Mouse (Mus musculus) midbrain, embryonic 10.5 days (tissue): Measurements from ENCODE around the gene Megf8. TPM values are rescaled to one million over a fixed set of nuclear protein-coding genes. Genes with fewer than 3 reads are reported as not detected.

ENCODE experiments used
- DNase-seq: peaks from one replicate; pipeline ENCODE4 v3.0.0-alpha.2; 2017; ENCODE audit warnings: low spot score
- H3K27ac ChIP-seq: fragments of 300-500 bp; sonication (generic); replicated peaks from 2 replicates; pipeline ENCODE4 v1.5.1; 2016; ENCODE audit warnings: mild to moderate bottlenecking
- H3K27me3 ChIP-seq: fragments of 300-500 bp; sonication (generic); 2 replicates; pipeline ENCODE4 v1.6.1; 2016; ENCODE audit warnings: low read depth, mild to moderate bottlenecking; ENCODE audit not compliant: poor library complexity, severe bottlenecking
- H3K36me3 ChIP-seq: fragments of 300-500 bp; sonication (generic); 2 replicates; pipeline ENCODE4 v1.6.1; 2016; ENCODE audit warnings: mild to moderate bottlenecking, moderate library complexity
- H3K4me1 ChIP-seq: fragments of 300-500 bp; sonication (generic); 2 replicates; pipeline ENCODE4 v1.6.1; 2016
- H3K4me3 ChIP-seq: fragments of 300-500 bp; sonication (generic); 2 replicates; pipeline ENCODE4 v1.5.1; 2016; ENCODE audit warnings: mild to moderate bottlenecking, moderate library complexity
- H3K9me3 ChIP-seq: fragments of 300-500 bp; sonication (generic); replicated peaks from 2 replicates; pipeline ENCODE4 v1.6.1; 2016; ENCODE audit warnings: mild to moderate bottlenecking
- WGBS: fragments of 180-500 bp; shearing (Covaris S2); methylation state at CpG from one replicate; pipeline ENCODE4 v1.1.7; 2016; 5-methylcytosine and 5-hydroxymethylcytosine counted together
- polyA plus RNA-seq: library from polyadenylated mRNA; unstranded; fragments of >200 nt; fragmentation: Nextera tagmentation; extraction: Ambion mirVana; gene quantifications from 2 replicates; pipeline ENCODE4 v1.2.1, GENCODE M21; 2016

The Megf8 gene
- polyA plus RNA-seq, 1 experiment from 2014 or later = 13.9 TPM

GRCm38 (mm10) chr7:25281734-25282601, 35.0 kb upstream of the Megf8 start:
- peak; percentile 97 for DNase-seq
- 1% methylated on average over 74 of the region's 108 CpGs for WGBS
- H3K4me1 ChIP-seq = peaks cover 74% of the 10 kb centered on the region

DNA sequence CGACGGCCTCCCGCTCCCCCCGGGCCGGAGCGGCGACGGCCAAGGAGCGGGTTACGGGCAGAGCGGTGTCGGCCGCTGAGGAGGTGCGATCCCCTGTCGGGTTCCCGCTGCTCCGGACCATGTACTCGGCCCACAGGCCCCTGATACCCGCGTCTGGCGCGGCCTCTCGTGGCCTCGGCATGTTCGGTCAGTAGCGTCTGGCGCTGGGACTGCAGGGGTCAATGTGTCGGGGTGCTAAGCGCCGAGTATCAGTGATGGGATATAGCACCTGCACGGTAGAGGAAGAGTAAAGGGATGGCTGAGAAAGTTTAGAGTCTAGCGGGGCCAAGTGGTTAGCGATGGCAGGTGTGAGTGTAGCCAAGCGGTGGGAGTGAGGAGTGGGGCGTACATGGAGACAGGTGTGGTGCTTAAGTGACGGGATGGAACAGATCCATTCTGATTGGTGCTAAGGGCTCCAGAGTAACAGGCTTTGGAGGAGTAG, 34.2 kb upstream of the Megf8 start:
- WGBS = 1% methylated on average over 32 of the region's 36 CpGs
- H3K27me3 ChIP-seq = no peaks in the 10 kb centered on the region
- peak overlapping the region; percentile 97 for H3K27ac ChIP-seq
- H3K9me3 ChIP-seq = no peaks in the 10 kb centered on the region
- peak; percentile 75 for DNase-seq
- H3K4me3 ChIP-seq = peak overlapping the region; percentile 86
- peaks cover 36% of the 10 kb centered on the region for H3K36me3 ChIP-seq
- H3K4me1 ChIP-seq = peaks cover 67% of the 10 kb centered on the region

More at GRCm38 (mm10) chr7:25281734-25282601, 35.0 kb upstream of the Megf8 start:
- H3K27ac ChIP-seq = peak overlapping the region; percentile 97
- H3K4me3 ChIP-seq = peak overlapping the region; percentile 86
- no peaks in the 10 kb centered on the region for H3K27me3 ChIP-seq
- peaks cover 28% of the 10 kb centered on the region for H3K36me3 ChIP-seq
- H3K9me3 ChIP-seq = no peaks in the 10 kb centered on the region

- Histone ChIP-seq H3K4me3 (peak overlapping the region; percentile 86), H3K27me3 (no peaks in the 10 kb centered on the region), H3K27ac (peak overlapping the region; percentile 97), H3K9me3 (no peaks in the 10 kb centered on the region), H3K4me1 (peaks cover 59% of the 10 kb centered on the region), H3K36me3 (peaks cover 45% of the 10 kb centered on the region)
- 42% methylated on average over 5 of the region's 5 CpGs for WGBS
- DNase-seq = no peak
Measured at GRCm38 (mm10) chr7:25283637-25284036, 33.3 kb upstream of the Megf8 start.

GRCm38 (mm10) chr7:25284171-25284570, 32.8 kb upstream of the Megf8 start:
- no peak for DNase-seq
- Histone ChIP-seq H3K9me3 (peaks cover 4% of the 10 kb centered on the region; the same call in 1 of the 2 replicates), H3K4me1 (peaks cover 54% of the 10 kb centered on the region), H3K27ac (peak overlapping the region; percentile 97; the same call in 1 of the 2 replicates), H3K36me3 (peaks cover 50% of the 10 kb centered on the region), H3K4me3 (peak overlapping the region; percentile 86), H3K27me3 (no peaks in the 10 kb centered on the region)
- WGBS = 91% methylated on average over 2 of the region's 2 CpGs

- peaks cover 48% of the 10 kb centered on the region for H3K4me1 ChIP-seq
- DNase-seq = no peak
- 91% methylated on average over 5 of the region's 5 CpGs for WGBS
- H3K36me3 ChIP-seq = peaks cover 56% of the 10 kb centered on the region
- H3K4me3 ChIP-seq = peak overlapping the region; percentile 29
- no peak overlapping the region for H3K27ac ChIP-seq
- H3K9me3 ChIP-seq = peaks cover 9% of the 10 kb centered on the region; the same call in 1 of the 2 replicates
- H3K27me3 ChIP-seq = no peaks in the 10 kb centered on the region
Measured at GRCm38 (mm10) chr7:25284766-25285165, 32.2 kb upstream of the Megf8 start.

DNA sequence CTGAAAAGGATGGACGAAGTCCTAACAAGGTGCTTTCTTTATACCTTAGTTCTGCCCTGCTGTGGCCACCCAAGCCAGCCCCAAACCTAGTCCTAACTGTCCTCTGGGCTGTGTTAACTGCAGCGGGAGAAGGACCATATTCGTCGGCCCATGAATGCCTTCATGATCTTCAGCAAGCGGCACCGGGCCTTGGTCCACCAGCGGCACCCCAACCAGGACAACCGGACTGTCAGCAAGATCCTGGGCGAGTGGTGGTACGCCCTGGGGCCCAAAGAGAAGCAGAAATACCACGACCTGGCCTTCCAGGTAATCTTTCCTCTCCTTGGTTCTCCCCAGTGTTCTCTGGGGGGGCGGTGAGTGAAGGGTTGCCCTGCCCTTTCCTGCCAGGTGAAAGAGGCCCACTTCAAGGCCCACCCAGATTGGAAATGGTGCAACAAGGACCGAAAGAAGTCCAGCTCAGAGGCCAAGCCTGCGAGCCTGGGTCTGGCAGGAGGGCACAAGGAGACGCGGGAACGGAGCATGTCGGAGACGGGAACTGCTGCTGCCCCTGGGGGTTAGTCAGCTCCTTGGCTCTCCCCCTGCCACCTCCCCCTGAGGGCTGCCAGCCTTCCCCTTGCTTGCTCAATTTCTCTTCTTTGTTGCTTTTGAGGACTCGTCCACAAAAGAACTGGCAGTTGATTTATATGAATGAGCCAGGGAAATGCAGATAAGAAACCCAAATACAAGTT, 31.3 kb upstream of the Megf8 start:
- Histone ChIP-seq H3K27me3 (no peaks in the 10 kb centered on the region), H3K9me3 (peaks cover 11% of the 10 kb centered on the region; the same call in 1 of the 2 replicates), H3K4me1 (peaks cover 39% of the 10 kb centered on the region), H3K36me3 (peaks cover 65% of the 10 kb centered on the region), H3K4me3 (0 out of 2 replicates have a peak overlapping the region, but pooled peaks have one; percentile 29), H3K27ac (no peak overlapping the region; the same call in 1 of the 2 replicates)
- DNase-seq = no peak
- WGBS = 94% methylated on average over 20 of the region's 20 CpGs

GRCm38 (mm10) chr7:25286989-25287388, 30.0 kb upstream of the Megf8 start:
- no peak overlapping the region for H3K4me3 ChIP-seq
- no peak overlapping the region for H3K27ac ChIP-seq
- no peak for DNase-seq
- WGBS = 81% methylated on average over 8 of the region's 8 CpGs
- H3K27me3 ChIP-seq = no peaks in the 10 kb centered on the region
- peaks cover 78% of the 10 kb centered on the region for H3K36me3 ChIP-seq
- peaks cover 29% of the 10 kb centered on the region for H3K4me1 ChIP-seq
- H3K9me3 ChIP-seq = peaks cover 11% of the 10 kb centered on the region; the same call in 1 of the 2 replicates

DNA sequence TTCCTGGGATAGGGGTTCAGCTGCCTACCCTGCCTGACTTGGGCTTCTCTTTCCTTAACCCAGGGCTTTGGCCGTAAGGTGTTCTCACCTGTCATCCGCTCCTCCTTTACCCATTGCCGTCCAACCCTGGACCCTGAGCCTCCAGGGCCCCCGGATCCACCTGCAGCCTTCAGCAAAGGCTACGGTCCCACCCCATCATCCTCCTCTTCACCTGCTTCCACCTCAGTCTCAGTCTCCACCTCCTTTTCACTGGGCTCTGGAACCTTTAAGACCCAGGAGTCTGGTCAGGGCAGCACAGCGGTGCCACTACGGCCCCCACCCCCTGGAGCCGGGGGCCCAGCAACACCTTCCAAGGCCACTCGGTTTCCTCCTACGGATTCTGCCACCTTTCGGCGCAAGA, 29.0 kb upstream of the Megf8 start:
- peaks cover 28% of the 10 kb centered on the region for H3K4me1 ChIP-seq
- no peak for DNase-seq
- H3K9me3 ChIP-seq = peaks cover 11% of the 10 kb centered on the region; the same call in 1 of the 2 replicates
- H3K36me3 ChIP-seq = peaks cover 88% of the 10 kb centered on the region
- no peak overlapping the region for H3K27ac ChIP-seq
- 95% methylated on average over 12 of the region's 12 CpGs for WGBS
- no peak overlapping the region for H3K4me3 ChIP-seq
- H3K27me3 ChIP-seq = no peaks in the 10 kb centered on the region

DNA sequence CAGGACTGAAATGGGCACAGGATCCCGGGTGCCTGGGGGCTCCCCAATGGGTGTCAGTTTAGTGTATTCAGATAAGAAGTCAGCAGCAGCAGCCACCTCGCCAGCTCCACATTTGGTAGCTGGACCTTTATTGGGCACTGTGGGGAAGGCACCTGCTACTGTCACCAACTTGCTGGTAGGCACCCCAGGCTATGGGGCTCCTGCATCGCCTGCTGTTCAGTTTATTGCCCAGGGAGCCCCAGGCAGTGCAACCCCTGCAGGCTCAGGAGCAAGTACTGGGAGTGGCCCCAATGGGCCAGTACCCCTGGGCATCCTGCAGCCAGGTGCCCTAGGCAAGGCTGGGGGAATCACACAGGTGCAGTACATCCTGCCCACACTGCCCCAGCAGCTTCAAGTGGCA, 28.2 kb upstream of the Megf8 start:
- Histone ChIP-seq H3K4me3 (peak overlapping the region; percentile 19; the same call in 1 of the 2 replicates), H3K27ac (no peak overlapping the region), H3K4me1 (peaks cover 25% of the 10 kb centered on the region), H3K27me3 (no peaks in the 10 kb centered on the region), H3K9me3 (peaks cover 11% of the 10 kb centered on the region; the same call in 1 of the 2 replicates), H3K36me3 (peaks cover 96% of the 10 kb centered on the region)
- 94% methylated on average over 3 of the region's 3 CpGs for WGBS
- no peak for DNase-seq

DNA sequence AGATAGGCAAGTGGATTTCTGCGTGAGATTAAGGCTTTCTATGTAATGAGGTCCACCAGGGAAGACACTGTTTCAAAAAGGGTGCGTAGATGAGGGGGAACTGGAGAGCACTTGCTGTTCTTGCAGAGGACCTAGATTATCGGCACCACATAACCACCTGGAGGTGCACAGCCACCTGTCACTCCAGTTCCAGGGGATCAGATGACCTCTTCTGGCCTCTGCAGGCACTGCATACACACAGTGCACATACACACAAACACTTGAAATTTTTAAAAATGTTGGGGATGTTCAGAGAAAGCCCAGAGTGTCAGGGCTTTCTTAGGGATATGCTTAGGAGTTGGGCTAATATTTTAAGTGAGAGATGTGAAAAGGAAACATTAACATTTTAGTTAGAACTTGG, 27.0 kb upstream of the Megf8 start:
- peaks cover 100% of the 10 kb centered on the region for H3K36me3 ChIP-seq
- no peak for DNase-seq
- no peak overlapping the region for H3K27ac ChIP-seq
- H3K4me3 ChIP-seq = no peak overlapping the region
- no peaks in the 10 kb centered on the region for H3K27me3 ChIP-seq
- 95% methylated on average over 3 of the region's 3 CpGs for WGBS
- peaks cover 13% of the 10 kb centered on the region for H3K4me1 ChIP-seq
- peaks cover 11% of the 10 kb centered on the region; the same call in 1 of the 2 replicates for H3K9me3 ChIP-seq

DNA sequence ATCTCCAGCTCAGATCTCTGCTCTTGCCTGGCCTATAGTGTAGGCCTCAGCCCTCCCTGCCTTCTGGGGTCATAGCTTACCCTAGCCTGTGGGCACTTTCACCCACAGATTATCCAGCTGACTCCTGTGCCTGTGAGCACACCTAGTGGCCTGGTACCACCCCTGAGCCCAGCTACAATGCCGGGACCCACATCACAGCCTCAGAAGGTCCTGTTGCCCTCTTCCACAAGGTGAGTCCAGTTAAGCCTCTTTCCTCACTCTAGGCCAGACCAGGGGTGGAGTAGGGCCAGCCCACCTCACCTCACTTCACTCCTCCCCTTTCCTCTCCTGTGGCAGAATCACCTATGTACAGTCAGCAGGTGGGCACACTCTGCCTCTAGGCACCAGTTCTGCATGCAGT, 26.5 kb upstream of the Megf8 start:
- no peak overlapping the region for H3K4me3 ChIP-seq
- H3K27me3 ChIP-seq = no peaks in the 10 kb centered on the region
- no peak overlapping the region for H3K27ac ChIP-seq
- peaks cover 11% of the 10 kb centered on the region; the same call in 1 of the 2 replicates for H3K9me3 ChIP-seq
- peaks cover 10% of the 10 kb centered on the region; the same call in 1 of the 2 replicates for H3K4me1 ChIP-seq
- WGBS = 90% methylated on average over 1 of the region's 1 CpGs
- no peak for DNase-seq
- peaks cover 100% of the 10 kb centered on the region for H3K36me3 ChIP-seq

DNA sequence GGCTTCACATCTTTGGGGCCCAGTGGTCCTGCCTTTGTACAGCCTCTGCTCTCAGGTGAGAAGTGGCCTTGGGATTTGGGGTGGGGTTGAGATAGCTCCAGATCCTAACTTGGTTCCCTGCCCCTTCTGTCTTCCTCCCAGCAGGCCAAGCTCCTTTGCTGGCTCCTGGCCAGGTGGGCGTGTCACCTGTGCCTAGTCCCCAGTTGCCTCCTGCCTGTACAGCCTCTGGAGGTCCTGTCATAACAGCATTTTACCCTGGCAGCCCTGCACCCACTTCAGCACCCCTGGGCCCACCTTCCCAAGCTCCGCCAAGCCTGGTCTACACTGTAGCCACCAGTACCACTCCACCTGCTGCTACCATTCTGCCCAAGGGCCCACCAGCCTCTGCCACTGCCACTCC, 26.1 kb upstream of the Megf8 start:
- no peak for DNase-seq
- Histone ChIP-seq H3K4me1 (peaks cover 14% of the 10 kb centered on the region), H3K27me3 (no peaks in the 10 kb centered on the region), H3K27ac (no peak overlapping the region), H3K9me3 (peaks cover 11% of the 10 kb centered on the region; the same call in 1 of the 2 replicates), H3K36me3 (peaks cover 100% of the 10 kb centered on the region), H3K4me3 (no peak overlapping the region)
- 94% methylated on average over 2 of the region's 2 CpGs for WGBS
